Mouse (Mus musculus) MEL (cell line): ENCODE measurements around the gene Ticam1.

ENCODE experiments used
- BHLHE40 ChIP-seq: IDR thresholded peaks from 2 replicates; pipeline ENCODE4 v1.6.1; 2012; ENCODE audit warnings: low read depth, mild to moderate bottlenecking, inconsistent platforms, low read length, improper control_type of control experiment, borderline replicate concordance
- CTCF ChIP-seq, 3 experiments: IDR thresholded peaks in 2 of 3; conservative IDR thresholded peaks in 1 of 3; 2 replicates each; pipeline ENCODE4 v1.5.1; 2011 to 2012; ENCODE audit warnings: low read length in 3 of 3, low read depth in 2 of 3, mild to moderate bottlenecking in 2 of 3, improper control_type of control experiment in 1 of 3, inconsistent platforms in 1 of 3, mixed read lengths in 1 of 3, moderate library complexity in 1 of 3; ENCODE audit not compliant: control insufficient read depth in 1 of 3, insufficient read depth in 1 of 3, poor library complexity in 1 of 3, severe bottlenecking in 1 of 3
- MEF2A ChIP-seq: IDR thresholded peaks from 2 replicates; pipeline ENCODE4 v1.6.1; 2014; ENCODE audit warnings: low read depth, mild to moderate bottlenecking, inconsistent platforms, low read length, improper control_type of control experiment; ENCODE audit not compliant: poor library complexity, insufficient replicate concordance, severe bottlenecking; ENCODE audit errors: extremely low read depth
- POLR2AphosphoS5 ChIP-seq: IDR thresholded peaks from 2 replicates; pipeline ENCODE4 v1.6.1; 2012; ENCODE audit warnings: low read depth, borderline replicate concordance, mild to moderate bottlenecking, inconsistent platforms, low read length, moderate library complexity, mixed read lengths
- ZC3H11A ChIP-seq: IDR thresholded peaks from 2 replicates; pipeline ENCODE4 v1.6.1; 2012; ENCODE audit warnings: low read depth, mild to moderate bottlenecking, inconsistent platforms, low read length, improper control_type of control experiment

DNA sequence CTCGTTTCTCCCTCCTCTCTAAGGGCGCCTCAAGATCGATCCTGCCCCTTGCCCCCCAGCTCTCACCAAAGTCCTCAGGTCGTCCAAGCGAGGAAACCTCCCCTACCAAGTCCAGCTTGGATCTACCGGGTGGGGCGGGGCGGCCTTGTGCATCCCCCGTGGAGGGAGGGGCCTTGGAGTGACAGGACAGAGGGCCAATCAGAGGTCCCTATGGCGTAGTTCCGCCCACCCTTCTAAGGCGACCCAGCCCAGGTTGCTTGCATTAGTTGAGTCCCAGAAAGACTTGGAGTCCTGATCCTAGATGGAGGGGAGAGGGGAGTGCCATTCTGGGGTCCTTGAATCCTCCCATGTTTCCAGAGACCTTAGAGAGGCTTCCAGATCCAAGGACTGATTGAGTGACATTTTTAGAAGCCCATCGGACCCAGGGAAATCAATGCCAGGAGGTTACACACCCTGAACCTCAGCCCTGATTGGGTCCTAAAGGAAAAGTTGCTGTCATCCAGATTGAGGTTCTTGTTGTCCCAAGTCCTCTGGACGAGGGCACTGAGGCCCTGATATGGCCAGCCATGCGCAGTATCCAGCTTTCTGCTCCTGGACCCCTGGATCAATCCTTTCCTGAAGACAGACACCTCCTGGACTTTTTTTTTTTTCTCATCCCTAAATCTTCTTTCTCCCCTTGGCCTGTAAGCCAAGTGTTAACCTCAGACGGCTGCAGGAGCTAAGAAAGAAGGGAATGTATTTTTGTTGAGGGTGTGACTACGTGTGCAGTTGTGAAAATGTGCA lies 14.0 kb upstream of the Ticam1 start:
- TF ChIP-seq BHLHE40, result 0 out of 2 replicates have a peak, but pooled peaks have one; percentile 18
- TF ChIP-seq POLR2AphosphoS5, result no peak
- no peak for TF ChIP-seq ZC3H11A
- no peak for TF ChIP-seq CTCF (IDR thresholded peaks at IDR 0.05 in 2 of 3, conservative IDR thresholded peaks at IDR 0.05 in 1 of 3; ENCODE audit: control insufficient read depth in 1 of 3, insufficient read depth in 1 of 3, low read depth in 2 of 3, low read length in 3 of 3, poor library complexity in 1 of 3, severe bottlenecking in 1 of 3)
- no peak for TF ChIP-seq MEF2A
